Mouse (Mus musculus): ENCODE data around the gene Hmcn2. TPM values are rescaled to one million over a fixed set of nuclear protein-coding genes. Genes with fewer than 3 reads are reported as not detected.

Gene Hmcn2
- polyA plus RNA-seq, 1 experiment = 0.49 TPM

GRCm38 (mm10) chr2:31303177-31303576, 11.0 kb upstream of the Hmcn2 start:
- TF ChIP-seq CTCF (IDR thresholded peaks at IDR 0.05; ENCODE audit: borderline replicate concordance, insufficient read depth, low read length) (no peak), POLR2A (IDR thresholded peaks at IDR 0.05; ENCODE audit: low read depth, low read length) (no peak)
- H3K4me1 ChIP-seq (ENCODE audit: control insufficient read depth, insufficient read depth, low read length) = no peaks in the 10 kb centered on the region
- H3K27ac ChIP-seq (ENCODE audit: insufficient read depth, low read length) = no peak overlapping the region
- no peak overlapping the region for H3K4me3 ChIP-seq (ENCODE audit: insufficient read depth, low read length)

- no peak overlapping the region for H3K4me3 ChIP-seq (ENCODE audit: insufficient read depth, low read length)
- no peak for TF ChIP-seq CTCF (IDR thresholded peaks at IDR 0.05; ENCODE audit: borderline replicate concordance, insufficient read depth, low read length)
- no peak for TF ChIP-seq POLR2A (IDR thresholded peaks at IDR 0.05; ENCODE audit: low read depth, low read length)
- H3K27ac ChIP-seq (ENCODE audit: insufficient read depth, low read length) = no peak overlapping the region
- no peaks in the 10 kb centered on the region for H3K4me1 ChIP-seq (ENCODE audit: control insufficient read depth, insufficient read depth, low read length)
Measured at GRCm38 (mm10) chr2:31304191-31304590, 10.0 kb upstream of the Hmcn2 start.

- no peak overlapping the region for H3K4me3 ChIP-seq (ENCODE audit: insufficient read depth, low read length)
- no peak overlapping the region for H3K27ac ChIP-seq (ENCODE audit: insufficient read depth, low read length)
- TF ChIP-seq CTCF (IDR thresholded peaks at IDR 0.05; ENCODE audit: borderline replicate concordance, insufficient read depth, low read length) = no peak
- no peak for TF ChIP-seq POLR2A (IDR thresholded peaks at IDR 0.05; ENCODE audit: low read depth, low read length)
- no peaks in the 10 kb centered on the region for H3K4me1 ChIP-seq (ENCODE audit: control insufficient read depth, insufficient read depth, low read length)
Measured at GRCm38 (mm10) chr2:31304801-31305665, 9.2 kb upstream of the Hmcn2 start.

DNA sequence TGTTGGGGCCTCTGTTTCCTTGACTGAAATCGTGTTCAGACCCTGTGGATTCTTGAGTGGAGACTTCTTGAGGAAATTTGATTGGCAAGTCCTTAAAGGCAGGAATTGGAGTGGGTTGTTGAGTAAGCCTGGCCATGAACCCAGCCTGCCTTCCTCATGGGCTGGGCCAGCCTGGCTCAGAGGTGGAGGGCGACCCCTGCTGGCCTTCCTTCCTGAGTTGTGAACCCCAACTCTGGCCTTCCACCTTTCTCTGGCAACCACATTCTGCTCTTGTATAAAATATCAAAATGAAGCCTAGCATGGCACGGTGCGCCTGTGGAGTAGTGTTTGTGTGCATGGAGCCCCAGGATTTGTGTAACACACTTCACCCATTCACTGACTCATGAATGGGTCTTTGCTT, 8.5 kb upstream of the Hmcn2 start:
- TF ChIP-seq CTCF (IDR thresholded peaks at IDR 0.05; ENCODE audit: borderline replicate concordance, insufficient read depth, low read length) (peak; percentile 78), POLR2A (IDR thresholded peaks at IDR 0.05; ENCODE audit: low read depth, low read length) (no peak)
- Histone ChIP-seq H3K4me1 (ENCODE audit: control insufficient read depth, insufficient read depth, low read length) (no peaks in the 10 kb centered on the region), H3K27ac (ENCODE audit: insufficient read depth, low read length) (no peak overlapping the region), H3K4me3 (ENCODE audit: insufficient read depth, low read length) (no peak overlapping the region)

- TF ChIP-seq CTCF (IDR thresholded peaks at IDR 0.05; ENCODE audit: borderline replicate concordance, insufficient read depth, low read length) (no peak), POLR2A (IDR thresholded peaks at IDR 0.05; ENCODE audit: low read depth, low read length) (no peak)
- H3K4me1 ChIP-seq (ENCODE audit: control insufficient read depth, insufficient read depth, low read length) = no peaks in the 10 kb centered on the region
- H3K4me3 ChIP-seq (ENCODE audit: insufficient read depth, low read length) = no peak overlapping the region
- H3K27ac ChIP-seq (ENCODE audit: insufficient read depth, low read length) = no peak overlapping the region
Measured at GRCm38 (mm10) chr2:31308257-31308656, 6.0 kb upstream of the Hmcn2 start.

- Histone ChIP-seq H3K4me3 (ENCODE audit: insufficient read depth, low read length) (no peak overlapping the region), H3K4me1 (ENCODE audit: control insufficient read depth, insufficient read depth, low read length) (no peaks in the 10 kb centered on the region), H3K27ac (ENCODE audit: insufficient read depth, low read length) (no peak overlapping the region)
- TF ChIP-seq CTCF (IDR thresholded peaks at IDR 0.05; ENCODE audit: borderline replicate concordance, insufficient read depth, low read length) (no peak), POLR2A (IDR thresholded peaks at IDR 0.05; ENCODE audit: low read depth, low read length) (no peak)
Measured at GRCm38 (mm10) chr2:31309549-31309948, 4.7 kb upstream of the Hmcn2 start.

DNA sequence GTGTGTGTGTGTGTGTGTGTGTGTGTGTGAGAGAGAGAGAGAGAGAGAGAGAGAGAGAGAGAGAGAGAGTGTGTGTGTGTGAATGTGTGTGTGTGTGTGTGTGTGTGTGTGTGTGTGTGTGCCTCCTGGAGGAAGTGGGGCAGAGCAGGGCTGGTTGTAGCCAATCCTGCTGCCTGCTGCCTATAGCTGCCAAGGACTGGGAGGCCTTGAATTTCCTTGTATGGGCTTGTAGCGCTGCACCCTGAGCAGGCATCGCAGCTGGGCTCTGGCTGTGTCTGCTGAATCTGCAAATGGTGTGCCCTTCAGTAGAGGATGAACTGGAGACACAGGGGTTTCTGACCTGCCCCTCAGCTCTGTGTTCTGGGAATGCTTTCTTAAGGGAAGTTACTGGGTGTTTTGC, 3.9 kb downstream of the Hmcn2 start:
- TF ChIP-seq POLR2A (IDR thresholded peaks at IDR 0.05; ENCODE audit: low read depth, low read length) (no peak), CTCF (IDR thresholded peaks at IDR 0.05; ENCODE audit: borderline replicate concordance, insufficient read depth, low read length) (no peak)
- no peak overlapping the region for H3K27ac ChIP-seq (ENCODE audit: insufficient read depth, low read length)
- H3K4me3 ChIP-seq (ENCODE audit: insufficient read depth, low read length) = no peak overlapping the region
- H3K4me1 ChIP-seq (ENCODE audit: control insufficient read depth, insufficient read depth, low read length) = no peaks in the 10 kb centered on the region

DNA sequence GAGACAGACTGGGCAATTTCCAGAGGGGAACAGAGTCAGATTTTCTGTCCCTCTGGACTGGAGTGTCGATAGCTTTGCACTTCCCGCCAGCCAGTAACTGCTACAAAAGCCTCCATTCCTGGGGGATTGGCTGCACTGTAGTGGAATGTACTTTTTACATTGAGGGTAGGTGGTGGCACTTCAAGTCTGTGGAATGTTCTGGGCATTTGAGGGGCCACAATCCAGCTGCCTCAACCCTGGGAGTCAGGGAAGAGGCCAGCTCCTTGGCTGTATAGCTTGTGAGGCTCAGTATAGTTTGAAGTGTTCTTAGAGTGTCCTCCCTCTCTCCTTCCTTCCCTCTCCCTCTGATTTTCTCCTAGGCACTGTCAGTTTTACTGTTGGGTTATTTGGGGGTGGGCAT, 5.0 kb downstream of the Hmcn2 start:
- Histone ChIP-seq H3K4me1 (ENCODE audit: control insufficient read depth, insufficient read depth, low read length) (no peaks in the 10 kb centered on the region), H3K27ac (ENCODE audit: insufficient read depth, low read length) (no peak overlapping the region), H3K4me3 (ENCODE audit: insufficient read depth, low read length) (no peak overlapping the region)
- no peak for TF ChIP-seq POLR2A (IDR thresholded peaks at IDR 0.05; ENCODE audit: low read depth, low read length)
- TF ChIP-seq CTCF (IDR thresholded peaks at IDR 0.05; ENCODE audit: borderline replicate concordance, insufficient read depth, low read length) = no peak

DNA sequence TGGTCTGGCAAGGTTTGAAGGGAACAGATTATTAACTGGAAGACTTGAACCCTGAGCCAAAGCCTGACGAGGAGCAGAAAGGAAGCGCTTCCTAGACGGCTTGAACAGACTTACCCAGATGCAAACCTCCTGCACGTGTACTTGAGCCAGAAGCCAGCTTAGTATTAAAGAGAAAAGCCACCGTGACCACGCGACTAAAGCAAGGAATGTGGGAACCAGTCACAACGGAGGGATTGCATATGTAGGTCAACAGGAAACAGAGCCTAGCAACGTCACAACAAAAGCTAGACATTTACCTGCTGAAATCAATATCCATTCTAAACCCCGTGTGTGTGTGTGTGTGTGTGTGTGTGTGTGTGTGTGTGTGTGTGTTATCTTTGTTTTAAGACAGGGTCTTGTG, 13.0 kb downstream of the Hmcn2 start:
- Histone ChIP-seq H3K4me3 (ENCODE audit: insufficient read depth, low read length) (no peak overlapping the region), H3K4me1 (ENCODE audit: control insufficient read depth, insufficient read depth, low read length) (no peaks in the 10 kb centered on the region), H3K27ac (ENCODE audit: insufficient read depth, low read length) (no peak overlapping the region)
- TF ChIP-seq CTCF (IDR thresholded peaks at IDR 0.05; ENCODE audit: borderline replicate concordance, insufficient read depth, low read length) = no peak
- no peak for TF ChIP-seq POLR2A (IDR thresholded peaks at IDR 0.05; ENCODE audit: low read depth, low read length)

DNA sequence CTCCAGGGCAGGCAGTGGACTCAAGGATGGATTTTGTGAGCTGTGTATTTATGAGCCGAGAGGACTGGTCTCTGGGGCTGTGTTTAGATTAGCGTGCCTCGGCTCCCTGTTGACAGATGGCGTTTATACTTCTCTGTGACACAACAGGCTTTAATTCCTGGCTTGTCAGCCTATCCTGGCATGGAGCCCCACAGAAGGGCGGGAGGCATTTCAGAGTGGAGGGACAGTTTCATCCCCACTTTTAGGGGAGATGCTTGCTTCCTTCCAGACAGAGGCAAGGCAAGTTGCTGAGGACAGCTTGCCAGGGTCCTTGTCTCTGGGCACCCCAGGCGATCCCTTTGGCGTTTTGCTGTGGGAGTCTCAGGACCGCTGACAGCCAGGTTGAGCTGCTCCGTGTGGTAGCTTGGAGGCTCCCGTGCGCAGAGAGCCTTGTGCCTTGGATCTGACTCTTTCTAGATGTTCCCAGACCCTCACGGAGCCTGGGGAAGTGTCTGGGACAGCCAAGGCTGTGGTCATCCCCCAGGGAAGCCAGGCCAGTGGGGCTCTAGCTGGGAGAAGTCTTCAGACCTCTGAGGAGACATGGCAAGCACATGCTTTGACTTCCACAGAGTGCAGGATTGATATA, 23.6 kb downstream of the Hmcn2 start:
- TF ChIP-seq POLR2A (IDR thresholded peaks at IDR 0.05; ENCODE audit: low read depth, low read length) (no peak), CTCF (IDR thresholded peaks at IDR 0.05; ENCODE audit: borderline replicate concordance, insufficient read depth, low read length) (no peak)
- no peak overlapping the region for H3K27ac ChIP-seq (ENCODE audit: insufficient read depth, low read length)
- H3K4me3 ChIP-seq (ENCODE audit: insufficient read depth, low read length) = no peak overlapping the region
- H3K4me1 ChIP-seq (ENCODE audit: control insufficient read depth, insufficient read depth, low read length) = no peaks in the 10 kb centered on the region

Measured in embryonic fibroblast, embryonic 13.5 days (primary cell).